Mouse (Mus musculus): Measurements from ENCODE around the gene Bicc1. TPM values are rescaled to one million over a fixed set of nuclear protein-coding genes. Genes with fewer than 3 reads are reported as not detected.

The Bicc1 gene
- polyA plus RNA-seq, 1 experiment from 2014 or later = 19.1 TPM

DNA sequence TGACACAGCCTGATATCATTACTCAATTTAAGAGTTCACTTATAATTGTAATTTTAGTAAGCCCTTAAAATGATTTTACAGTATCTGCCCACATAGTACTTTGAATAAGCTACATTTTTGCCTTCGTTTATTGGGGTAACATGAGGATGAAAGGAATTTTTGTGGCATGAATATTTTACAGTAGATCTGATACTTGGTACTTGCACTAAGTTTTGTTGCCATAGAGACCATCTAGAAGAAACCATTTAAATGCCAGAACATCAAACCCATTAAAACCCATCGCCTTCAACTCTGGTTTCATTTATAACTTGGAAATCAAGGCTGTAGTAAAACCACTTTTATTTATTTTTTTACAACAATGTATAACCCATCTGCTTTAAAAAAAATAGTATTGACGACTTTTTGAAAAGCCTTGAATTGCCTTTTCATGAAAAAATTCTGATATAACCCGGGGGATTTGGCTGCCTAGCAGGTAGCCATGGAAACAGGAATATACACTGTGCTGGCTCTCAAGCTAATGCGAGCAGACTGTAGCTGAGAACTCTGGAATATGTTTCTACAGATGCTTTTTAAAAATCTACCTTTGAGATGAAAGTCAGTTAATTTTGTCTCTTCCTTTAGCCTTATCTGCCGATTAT, 165.9 kb downstream of the Bicc1 start:
- H3K4me3 ChIP-seq (ENCODE audit: low read length) = no peak overlapping the region
- no peak overlapping the region for H3K4me2 ChIP-seq (ENCODE audit: low read depth, low read length)
- H3K27me3 ChIP-seq (ENCODE audit: control insufficient read depth, insufficient read depth, low read depth, low read length) = no peaks in the 10 kb centered on the region
- H3K36me3 ChIP-seq (ENCODE audit: control insufficient read depth, insufficient read depth, low read length) = no peaks in the 10 kb centered on the region
- no peaks in the 10 kb centered on the region for H3K9me3 ChIP-seq (ENCODE audit: control insufficient read depth, low read length)
- no peak overlapping the region for H3K9ac ChIP-seq (ENCODE audit: low read length)
- WGBS = 72% methylated on average over 6 of the region's 6 CpGs
- H3K4me1 ChIP-seq (replicated peaks; ENCODE audit: control insufficient read depth, insufficient read depth, low read length) = no peaks in the 10 kb centered on the region; the same call in 1 of the 2 replicates
- no peak overlapping the region for H3K27ac ChIP-seq (ENCODE audit: low read length)
- no peak for ATAC-seq (ENCODE audit: low read depth)

DNA sequence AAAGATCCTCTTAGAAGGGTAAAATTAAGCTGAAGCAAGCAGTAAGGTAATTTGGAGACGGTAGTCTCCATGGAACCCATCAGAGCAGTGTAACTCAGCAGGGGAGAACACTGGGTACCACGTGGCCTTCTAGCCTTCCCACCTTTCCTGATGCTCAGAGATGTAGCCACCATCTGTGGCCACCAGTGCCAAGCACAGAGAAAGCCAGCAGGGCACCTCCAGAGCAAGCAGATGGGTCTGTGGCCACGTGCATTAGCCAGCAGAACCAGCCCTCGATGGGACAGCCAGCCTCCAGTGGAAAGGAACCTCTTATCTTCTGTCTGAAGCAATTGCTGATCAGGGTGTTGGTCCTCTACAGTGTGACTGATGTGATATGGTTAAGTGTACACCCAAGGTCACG, 172.1 kb downstream of the Bicc1 start:
- H3K4me2 ChIP-seq (ENCODE audit: low read depth, low read length) = no peak overlapping the region
- 76% methylated on average over 5 of the region's 5 CpGs for WGBS
- ATAC-seq (ENCODE audit: low read depth) = no peak
- no peak overlapping the region for H3K9ac ChIP-seq (ENCODE audit: low read length)
- H3K27ac ChIP-seq (ENCODE audit: low read length) = no peak overlapping the region
- H3K4me1 ChIP-seq (replicated peaks; ENCODE audit: control insufficient read depth, insufficient read depth, low read length) = no peaks in the 10 kb centered on the region; the same call in 1 of the 2 replicates
- no peak overlapping the region for H3K4me3 ChIP-seq (ENCODE audit: low read length)
- no peaks in the 10 kb centered on the region for H3K36me3 ChIP-seq (ENCODE audit: control insufficient read depth, insufficient read depth, low read length)
- no peaks in the 10 kb centered on the region for H3K27me3 ChIP-seq (ENCODE audit: control insufficient read depth, insufficient read depth, low read depth, low read length)
- H3K9me3 ChIP-seq (ENCODE audit: control insufficient read depth, low read length) = no peaks in the 10 kb centered on the region

DNA sequence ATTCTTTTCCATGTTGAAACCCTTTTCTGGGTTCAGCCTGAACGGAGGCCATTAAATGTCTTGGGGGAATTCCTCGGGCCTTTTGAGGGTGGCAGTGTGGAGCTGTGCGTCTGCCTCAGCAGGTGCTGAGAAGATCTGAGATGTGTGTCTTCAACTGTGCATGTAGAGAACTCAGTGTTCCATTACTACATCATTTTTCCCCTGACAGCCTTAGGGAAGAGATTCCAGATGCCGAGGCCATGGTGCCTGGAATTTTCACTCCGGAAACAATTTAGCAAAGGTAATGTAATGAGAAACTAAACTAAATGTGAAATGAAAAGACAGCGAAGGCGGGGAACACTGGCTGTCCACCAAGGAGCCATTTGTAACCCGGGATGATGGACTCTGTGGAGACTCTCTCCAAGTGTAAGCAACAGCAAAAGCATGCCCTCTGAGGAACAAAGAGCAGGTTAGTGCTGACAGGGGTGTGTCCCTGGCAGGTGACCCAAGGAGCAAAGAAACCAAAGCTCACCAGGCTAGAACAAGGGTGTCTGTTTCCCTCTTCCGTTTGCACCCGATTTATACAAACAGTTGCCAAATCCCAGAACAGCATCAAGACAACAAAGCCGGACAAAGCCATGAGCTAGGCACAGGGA, 176.3 kb downstream of the Bicc1 start:
- no peak overlapping the region for H3K27ac ChIP-seq (ENCODE audit: low read length)
- no peak overlapping the region for H3K4me3 ChIP-seq (ENCODE audit: low read length)
- H3K4me2 ChIP-seq (ENCODE audit: low read depth, low read length) = no peak overlapping the region
- H3K9me3 ChIP-seq (ENCODE audit: control insufficient read depth, low read length) = no peaks in the 10 kb centered on the region
- 69% methylated on average over 11 of the region's 11 CpGs for WGBS
- H3K9ac ChIP-seq (ENCODE audit: low read length) = no peak overlapping the region
- H3K36me3 ChIP-seq (ENCODE audit: control insufficient read depth, insufficient read depth, low read length) = no peaks in the 10 kb centered on the region
- ATAC-seq (ENCODE audit: low read depth) = no peak
- H3K27me3 ChIP-seq (ENCODE audit: control insufficient read depth, insufficient read depth, low read depth, low read length) = no peaks in the 10 kb centered on the region
- H3K4me1 ChIP-seq (replicated peaks; ENCODE audit: control insufficient read depth, insufficient read depth, low read length) = no peaks in the 10 kb centered on the region

DNA sequence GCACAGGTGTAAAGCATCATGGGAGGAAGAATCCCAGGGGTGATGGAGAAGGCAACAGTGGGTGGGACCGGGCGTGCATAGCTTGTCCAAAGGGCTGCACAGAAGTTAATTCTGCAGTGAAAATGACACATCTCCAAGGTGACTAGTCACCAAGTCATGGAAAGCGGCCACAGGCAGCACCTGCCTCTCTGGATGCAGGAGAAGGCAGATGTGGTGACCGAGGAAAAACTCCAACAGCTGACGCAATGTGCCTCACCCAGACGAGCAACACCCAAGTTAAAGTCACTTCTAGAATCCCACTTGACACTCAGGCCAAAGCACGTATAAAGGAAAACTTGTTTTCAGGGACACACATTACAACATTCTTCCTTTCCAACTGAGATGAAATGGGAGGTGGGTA, 177.3 kb downstream of the Bicc1 start:
- H3K36me3 ChIP-seq (ENCODE audit: control insufficient read depth, insufficient read depth, low read length) = no peaks in the 10 kb centered on the region
- no peak overlapping the region for H3K4me3 ChIP-seq (ENCODE audit: low read length)
- no peaks in the 10 kb centered on the region for H3K9me3 ChIP-seq (ENCODE audit: control insufficient read depth, low read length)
- H3K27me3 ChIP-seq (ENCODE audit: control insufficient read depth, insufficient read depth, low read depth, low read length) = no peaks in the 10 kb centered on the region
- WGBS = 80% methylated on average over 7 of the region's 7 CpGs
- no peak for ATAC-seq (ENCODE audit: low read depth)
- no peaks in the 10 kb centered on the region; the same call in 1 of the 2 replicates for H3K4me1 ChIP-seq (replicated peaks; ENCODE audit: control insufficient read depth, insufficient read depth, low read length)
- no peak overlapping the region for H3K4me2 ChIP-seq (ENCODE audit: low read depth, low read length)
- no peak overlapping the region for H3K9ac ChIP-seq (ENCODE audit: low read length)
- H3K27ac ChIP-seq (ENCODE audit: low read length) = no peak overlapping the region

DNA sequence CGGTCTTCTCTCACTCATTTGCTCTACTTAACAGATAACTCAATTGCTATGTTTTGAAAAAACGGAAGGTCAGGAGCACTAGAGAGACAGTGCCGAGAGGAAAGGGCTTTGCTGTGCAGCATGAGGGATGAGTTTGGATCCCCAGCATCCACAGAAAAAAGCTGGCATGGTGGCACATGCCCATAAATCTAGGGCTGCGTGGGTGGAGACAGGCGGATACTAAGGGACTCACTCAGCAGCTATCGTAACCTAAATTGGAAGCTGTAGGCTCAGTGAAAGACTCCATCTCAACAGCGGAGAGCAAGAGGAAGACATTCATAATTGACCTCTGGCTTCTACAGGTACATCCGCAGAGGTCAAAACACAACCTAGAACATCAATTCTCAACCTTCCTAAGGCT, 179.8 kb downstream of the Bicc1 start:
- Histone ChIP-seq H3K4me3 (ENCODE audit: low read length) (no peak overlapping the region), H3K9me3 (ENCODE audit: control insufficient read depth, low read length) (no peaks in the 10 kb centered on the region), H3K27me3 (ENCODE audit: control insufficient read depth, insufficient read depth, low read depth, low read length) (no peaks in the 10 kb centered on the region), H3K36me3 (ENCODE audit: control insufficient read depth, insufficient read depth, low read length) (no peaks in the 10 kb centered on the region), H3K27ac (ENCODE audit: low read length) (no peak overlapping the region), H3K4me2 (ENCODE audit: low read depth, low read length) (no peak overlapping the region), H3K4me1 (replicated peaks; ENCODE audit: control insufficient read depth, insufficient read depth, low read length) (no peaks in the 10 kb centered on the region; the same call in 1 of the 2 replicates), H3K9ac (ENCODE audit: low read length) (no peak overlapping the region)
- ATAC-seq (ENCODE audit: low read depth) = no peak
- 92% methylated on average over 8 of the region's 8 CpGs for WGBS

DNA sequence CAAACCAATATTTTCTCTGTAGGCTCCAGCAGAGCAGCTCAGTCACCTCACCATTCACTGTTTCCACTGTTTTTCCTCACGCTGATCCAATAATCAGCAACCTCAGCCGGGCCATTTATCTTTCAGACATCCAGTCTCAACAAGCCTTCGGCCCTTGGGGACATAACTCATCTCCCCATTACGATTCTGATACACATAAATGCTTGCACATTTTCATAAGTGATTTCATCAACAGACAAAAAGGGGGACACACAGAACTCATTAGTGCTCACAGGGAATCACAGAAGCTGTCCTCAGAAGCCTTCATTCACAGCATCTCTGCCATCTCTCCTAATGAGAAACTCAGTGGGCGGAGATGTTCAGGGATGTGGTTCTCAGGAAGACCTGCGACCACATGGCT, 182.4 kb downstream of the Bicc1 start:
- no peak overlapping the region for H3K9ac ChIP-seq (ENCODE audit: low read length)
- H3K36me3 ChIP-seq (ENCODE audit: control insufficient read depth, insufficient read depth, low read length) = no peaks in the 10 kb centered on the region
- no peak overlapping the region for H3K27ac ChIP-seq (ENCODE audit: low read length)
- no peaks in the 10 kb centered on the region; the same call in 1 of the 2 replicates for H3K4me1 ChIP-seq (replicated peaks; ENCODE audit: control insufficient read depth, insufficient read depth, low read length)
- no peak for ATAC-seq (ENCODE audit: low read depth)
- 55% methylated on average over 6 of the region's 6 CpGs for WGBS
- no peak overlapping the region for H3K4me3 ChIP-seq (ENCODE audit: low read length)
- H3K27me3 ChIP-seq (ENCODE audit: control insufficient read depth, insufficient read depth, low read depth, low read length) = no peaks in the 10 kb centered on the region
- H3K9me3 ChIP-seq (ENCODE audit: control insufficient read depth, low read length) = no peaks in the 10 kb centered on the region
- H3K4me2 ChIP-seq (ENCODE audit: low read depth, low read length) = no peak overlapping the region

DNA sequence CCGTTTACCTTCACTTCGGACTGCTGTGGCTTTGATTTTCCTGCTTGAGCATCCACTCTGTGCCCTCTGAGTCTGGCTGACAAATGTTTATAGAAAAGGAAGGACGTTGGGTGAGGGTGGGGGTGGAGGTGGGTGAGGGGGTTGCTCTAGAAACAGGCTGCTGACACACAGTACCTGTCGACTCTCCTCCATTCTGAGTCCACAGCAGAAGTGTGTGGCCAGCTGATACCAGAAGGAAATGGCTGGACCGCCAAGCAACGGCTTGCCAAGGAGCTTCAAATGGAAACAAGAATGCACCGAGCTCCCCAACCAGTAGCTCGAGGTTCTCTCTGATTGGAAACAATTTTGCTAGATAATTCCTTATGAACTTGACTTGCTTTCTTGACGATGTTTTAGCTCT, 182.9 kb downstream of the Bicc1 start:
- no peaks in the 10 kb centered on the region for H3K9me3 ChIP-seq (ENCODE audit: control insufficient read depth, low read length)
- 0 out of 2 replicates have a peak, but pooled peaks have one; percentile 28 for ATAC-seq (ENCODE audit: low read depth)
- H3K27ac ChIP-seq (ENCODE audit: low read length) = no peak overlapping the region
- no peaks in the 10 kb centered on the region; the same call in 1 of the 2 replicates for H3K4me1 ChIP-seq (replicated peaks; ENCODE audit: control insufficient read depth, insufficient read depth, low read length)
- 22% methylated on average over 9 of the region's 9 CpGs for WGBS
- no peaks in the 10 kb centered on the region for H3K27me3 ChIP-seq (ENCODE audit: control insufficient read depth, insufficient read depth, low read depth, low read length)
- H3K36me3 ChIP-seq (ENCODE audit: control insufficient read depth, insufficient read depth, low read length) = no peaks in the 10 kb centered on the region
- no peak overlapping the region for H3K9ac ChIP-seq (ENCODE audit: low read length)
- H3K4me2 ChIP-seq (ENCODE audit: low read depth, low read length) = no peak overlapping the region
- H3K4me3 ChIP-seq (ENCODE audit: low read length) = no peak overlapping the region

DNA sequence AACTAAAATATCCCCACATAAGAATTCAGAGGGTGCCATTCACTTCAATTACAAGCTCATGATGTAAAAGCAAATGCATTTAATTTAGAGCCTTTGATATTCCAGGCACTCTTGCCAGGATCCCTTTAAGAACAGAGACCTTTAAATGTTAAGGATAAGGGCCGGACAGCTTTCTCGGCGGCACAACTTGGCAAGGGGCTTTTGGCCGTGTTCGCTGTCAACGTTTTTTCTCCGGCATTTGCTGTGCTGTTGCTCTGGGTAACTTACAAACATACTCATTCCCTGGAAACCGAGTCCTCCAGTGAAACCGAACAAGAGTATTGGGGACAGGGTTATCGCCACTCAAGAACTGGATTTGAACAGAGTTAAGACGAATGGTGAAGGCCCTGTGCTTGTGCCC, 188.3 kb downstream of the Bicc1 start:
- H3K27me3 ChIP-seq (ENCODE audit: control insufficient read depth, insufficient read depth, low read depth, low read length) = no peaks in the 10 kb centered on the region
- ATAC-seq (ENCODE audit: low read depth) = no peak
- H3K4me3 ChIP-seq (ENCODE audit: low read length) = no peak overlapping the region

DNA sequence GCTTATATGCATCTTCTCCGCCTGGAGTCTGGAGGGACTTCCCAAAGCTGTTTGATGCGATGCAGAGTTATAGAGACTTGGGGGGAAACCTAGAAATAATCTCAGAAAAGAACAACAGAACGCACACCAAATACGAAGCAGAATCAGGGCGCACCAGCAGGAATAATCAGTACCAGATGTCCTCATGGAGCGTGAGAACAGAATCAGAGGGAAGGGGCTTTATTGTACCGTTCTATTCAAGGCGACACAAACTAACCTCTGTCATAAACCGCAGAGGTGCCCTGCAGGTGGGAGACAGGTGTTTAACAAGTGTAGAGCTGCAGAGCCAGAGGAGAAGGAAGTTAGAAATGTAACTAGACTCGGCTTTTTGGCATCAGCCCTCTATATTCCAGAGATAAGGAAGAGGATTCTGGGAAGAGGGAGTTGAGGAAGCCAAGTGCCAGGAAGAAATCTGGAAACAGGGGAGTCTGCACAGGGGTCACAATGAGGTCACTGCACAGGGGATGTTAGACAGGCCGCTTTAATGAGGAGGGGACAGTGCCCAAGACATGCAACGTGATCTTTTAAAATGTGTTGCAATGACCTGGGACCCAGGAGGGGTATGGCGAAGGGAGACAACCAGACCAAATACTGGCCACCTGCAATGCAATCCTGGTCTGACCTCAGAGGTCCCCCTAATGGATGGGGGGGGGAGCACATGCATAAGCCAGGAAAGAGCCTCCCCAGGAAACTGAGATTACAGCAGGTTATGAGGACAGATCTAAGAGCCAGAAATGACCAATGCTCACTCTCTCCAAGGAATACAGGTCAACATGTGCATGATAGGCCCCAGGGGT, 190.4 kb downstream of the Bicc1 start:
- H3K27me3 ChIP-seq (ENCODE audit: control insufficient read depth, insufficient read depth, low read depth, low read length) = no peaks in the 10 kb centered on the region
- peaks cover 8% of the 10 kb centered on the region; the same call in 1 of the 2 replicates for H3K4me1 ChIP-seq (replicated peaks; ENCODE audit: control insufficient read depth, insufficient read depth, low read length)
- H3K9ac ChIP-seq (ENCODE audit: low read length) = no peak overlapping the region
- no peak overlapping the region for H3K27ac ChIP-seq (ENCODE audit: low read length)
- no peak overlapping the region for H3K4me3 ChIP-seq (ENCODE audit: low read length)
- no peak for ATAC-seq (ENCODE audit: low read depth)
- no peaks in the 10 kb centered on the region for H3K9me3 ChIP-seq (ENCODE audit: control insufficient read depth, low read length)
- 71% methylated on average over 13 of the region's 13 CpGs for WGBS
- no peaks in the 10 kb centered on the region for H3K36me3 ChIP-seq (ENCODE audit: control insufficient read depth, insufficient read depth, low read length)
- H3K4me2 ChIP-seq (ENCODE audit: low read depth, low read length) = no peak overlapping the region

More for the DNA sequence above, 188.3 kb downstream of the Bicc1 start:
- Histone ChIP-seq H3K9ac (ENCODE audit: low read length) (no peak overlapping the region), H3K27ac (ENCODE audit: low read length) (no peak overlapping the region), H3K4me1 (replicated peaks; ENCODE audit: control insufficient read depth, insufficient read depth, low read length) (peaks cover 8% of the 10 kb centered on the region; the same call in 1 of the 2 replicates), H3K4me2 (ENCODE audit: low read depth, low read length) (no peak overlapping the region), H3K36me3 (ENCODE audit: control insufficient read depth, insufficient read depth, low read length) (no peaks in the 10 kb centered on the region), H3K9me3 (ENCODE audit: control insufficient read depth, low read length) (no peaks in the 10 kb centered on the region)
- WGBS = 80% methylated on average over 11 of the region's 11 CpGs

All from lung, embryonic 16.5 days (tissue).